In genomic region chr14:27507894-27508643, GRCm38 (mm10) we compare ENCODE assay signal across 8 mouse cellular contexts. TPM values are rescaled to one million over a fixed set of nuclear protein-coding genes. Genes with fewer than 3 reads are reported as not detected.
DNase-seq lines count a peak whose midpoint lies in the region; ATAC-seq and TF ChIP-seq lines count a peak whose summit lies in the region.

Gene Ccdc66 (minus strand): TSS chr14:27508460.

- peak; percentile 91 for ATAC-seq in embryonic facial prominence, embryonic 13.5 days (ENCODE audit: insufficient number of reproducible peaks, insufficient read depth, low FRiP score, low TSS enrichment, low read depth)
- peak; percentile 97 for ATAC-seq in limb, embryonic 13.5 days (ENCODE audit: low FRiP score, low read depth)
- ATAC-seq in midbrain, embryonic 16.5 days, result peak; percentile 97

- peak within 1 kb of the TSS; percentile 87 for H3K9ac ChIP-seq in embryonic facial prominence, embryonic 13.5 days
- H3K9ac ChIP-seq in heart, adult 2 months (ENCODE audit: low read depth, low read length), result peak within 1 kb of the TSS; percentile 85
- H3K9ac ChIP-seq in limb, embryonic 13.5 days, result peak within 1 kb of the TSS; percentile 82
- peak within 1 kb of the TSS; percentile 71 for H3K9ac ChIP-seq in midbrain, embryonic 16.5 days (ENCODE audit: low read depth, low read length)

- peak; percentile 55; the same call in 1 of the 2 replicates for TF ChIP-seq POLR2A in heart, adult 2 months (IDR thresholded peaks at IDR 0.05; ENCODE audit: insufficient read depth, low read depth, low read length)

- no peak for TF ChIP-seq EP300 in heart, adult 2 months (IDR thresholded peaks at IDR 0.05; ENCODE audit: insufficient read depth, low read depth, low read length)

- TF ChIP-seq CTCF in heart, adult 2 months (IDR thresholded peaks at IDR 0.05), result peak; percentile 18; the same call in 1 of the 2 replicates

- no peaks in the 10 kb centered on the region for H3K27me3 ChIP-seq in embryonic facial prominence, embryonic 13.5 days
- H3K27me3 ChIP-seq in heart, adult 2 months (ENCODE audit: control insufficient read depth, insufficient read depth, low read length), result no peaks in the 10 kb centered on the region
- no peaks in the 10 kb centered on the region for H3K27me3 ChIP-seq in limb, embryonic 13.5 days
- no peaks in the 10 kb centered on the region for H3K27me3 ChIP-seq in midbrain, embryonic 16.5 days (ENCODE audit: control insufficient read depth, insufficient read depth, low read depth, low read length)

- H3K9me3 ChIP-seq in embryonic facial prominence, embryonic 13.5 days, result no peaks in the 10 kb centered on the region
- H3K9me3 ChIP-seq in limb, embryonic 13.5 days, result no peaks in the 10 kb centered on the region
- H3K9me3 ChIP-seq in midbrain, embryonic 16.5 days (replicated peaks; ENCODE audit: control insufficient read depth, low read length, poor library complexity, severe bottlenecking), result no peaks in the 10 kb centered on the region

- intact Hi-C loops in heart, adult 2 months (cut with DNase I), result no loop called here

- under 1% methylated on average over 51 of the region's 51 CpGs for WGBS in embryonic facial prominence, embryonic 13.5 days
- WGBS in heart, adult 2 months, result under 1% methylated on average over 51 of the region's 51 CpGs
- WGBS in limb, embryonic 13.5 days, result under 1% methylated on average over 51 of the region's 51 CpGs
- 0% methylated on average over 50 of the region's 51 CpGs for WGBS in midbrain, embryonic 16.5 days

- peak within 1 kb of the TSS; percentile 72 for H3K4me2 ChIP-seq in embryonic facial prominence, embryonic 13.5 days
- peak within 1 kb of the TSS; percentile 75 for H3K4me2 ChIP-seq in limb, embryonic 13.5 days (replicated peaks)
- peak within 1 kb of the TSS; percentile 90 for H3K4me2 ChIP-seq in midbrain, embryonic 16.5 days (ENCODE audit: low read length)

- H3K27ac ChIP-seq in embryonic facial prominence, embryonic 13.5 days, result peak within 1 kb of the TSS; percentile 71
- H3K27ac ChIP-seq in heart, adult 2 months, result peak within 1 kb of the TSS; percentile 84
- peak within 1 kb of the TSS; percentile 76 for H3K27ac ChIP-seq in limb, embryonic 13.5 days
- H3K27ac ChIP-seq in midbrain, embryonic 16.5 days (ENCODE audit: low read length), result peak within 1 kb of the TSS; percentile 78

- peak; percentile 93 for DNase-seq in 3134 (ENCODE audit: extremely low read depth, insufficient read length, low spot score)
- DNase-seq in adrenal gland, postnatal 36 days, result peak; percentile 97 to 99
- DNase-seq in heart, adult 2 months, result peak; percentile 98 to 100
- DNase-seq in kidney, adult 8-10 months, result peak; percentile 98 to 100
- DNase-seq in spleen, postnatal 10 days (ENCODE audit: low spot score in 2 of 2), result peak; percentile 93 to 98

- H3K4me3 ChIP-seq in embryonic facial prominence, embryonic 13.5 days, result peak within 1 kb of the TSS; percentile 84
- H3K4me3 ChIP-seq in heart, adult 2 months, result peak within 1 kb of the TSS; percentile 88
- peak within 1 kb of the TSS; percentile 85 for H3K4me3 ChIP-seq in limb, embryonic 13.5 days
- H3K4me3 ChIP-seq in midbrain, embryonic 16.5 days (ENCODE audit: low read depth, low read length), result peak within 1 kb of the TSS; percentile 71

- peaks cover 11% of the 10 kb centered on the region for H3K4me1 ChIP-seq in embryonic facial prominence, embryonic 13.5 days
- H3K4me1 ChIP-seq in heart, adult 2 months (ENCODE audit: control insufficient read depth, insufficient read depth, low read length), result peaks cover 1% of the 10 kb centered on the region
- peaks cover 11% of the 10 kb centered on the region; the same call in 1 of the 2 replicates for H3K4me1 ChIP-seq in limb, embryonic 13.5 days
- H3K4me1 ChIP-seq in midbrain, embryonic 16.5 days (ENCODE audit: control insufficient read depth, insufficient read depth, low read length), result peaks cover 13% of the 10 kb centered on the region

- peaks cover 14% of the 10 kb centered on the region for H3K36me3 ChIP-seq in embryonic facial prominence, embryonic 13.5 days
- no peaks in the 10 kb centered on the region for H3K36me3 ChIP-seq in heart, adult 2 months (ENCODE audit: control insufficient read depth, insufficient read depth, low read length)
- H3K36me3 ChIP-seq in limb, embryonic 13.5 days, result peaks cover 14% of the 10 kb centered on the region; the same call in 1 of the 2 replicates
- 0 out of 2 replicates have a peak, but pooled peaks cover under 1% of the 10 kb centered on the region for H3K36me3 ChIP-seq in midbrain, embryonic 16.5 days (ENCODE audit: control insufficient read depth, insufficient read depth, low read length)

- H3K79me2 ChIP-seq in heart, adult 2 months (replicated peaks; ENCODE audit: control insufficient read depth, insufficient read depth, low read length), result no peaks in the 10 kb centered on the region

RNA-seq across cellular contexts. Expression of gene Ccdc66, which starts in this region (rescaled TPM):
- total RNA-seq in adrenal gland, postnatal 36 days (2021), result 1 to 10 TPM; 7.3 to 7.5 TPM
- 15.4 and 18.5 TPM in 2 replicates for polyA plus RNA-seq in embryonic facial prominence, embryonic 13.5 days (2015; fragmentation: Nextera tagmentation; extraction: Ambion mirVana)
- 10 to 100 TPM in 1 of 2 experiments, 1 to 10 TPM in 1; 10.0 to 10.4 TPM for total RNA-seq in heart, adult 2 months (2021)
- 3.1 and 3.8 TPM in 2 replicates for polyA plus RNA-seq in heart, adult 2 months (2012; rRNA removed)
- polyA plus RNA-seq in limb, embryonic 13.5 days (2015; fragmentation: Nextera tagmentation; extraction: Ambion mirVana), result 15.3 and 20.2 TPM in 2 replicates
- polyA plus RNA-seq in midbrain, embryonic 16.5 days (2015; fragmentation: Nextera tagmentation; extraction: Ambion mirVana), result 8.9 and 10.1 TPM in 2 replicates

Comparison
In these comparisons a context has a peak if more than half of its experiments do, and no peak if none do; other contexts are left out.
1. Peak in every context shown above with its lines: DNase-seq, ATAC-seq, H3K4me3 ChIP-seq and H3K27ac ChIP-seq.